Mouse (Mus musculus) liver, embryonic 11.5 days (tissue): ENCODE results near the gene Tjp1. TPM values are rescaled to one million over a fixed set of nuclear protein-coding genes. Genes with fewer than 3 reads are reported as not detected.

Source experiments
- ATAC-seq: fragments of 200-750 bp; cut with Nextera tagmentation; replicated peaks from 2 replicates; pipeline ENCODE4 v1.8.0; 2017; ENCODE audit warnings: moderate number of reproducible peaks, mild to moderate bottlenecking, moderate TSS enrichment, moderate library complexity; ENCODE audit not compliant: low FRiP score
- DNase-seq: peaks from one replicate; pipeline ENCODE4 v3.0.0-alpha.2; 2017; ENCODE audit warnings: low spot score
- H3K27ac ChIP-seq: fragments of 300-500 bp; sonication (generic); 2 replicates; pipeline ENCODE4 v1.5.1; 2014; ENCODE audit warnings: mild to moderate bottlenecking, low read depth, low read length, control low read depth
- H3K27me3 ChIP-seq: fragments of 300-500 bp; sonication (generic); replicated peaks from 2 replicates; pipeline ENCODE4 v1.6.1; 2014; ENCODE audit warnings: low read length, mixed read lengths; ENCODE audit not compliant: control insufficient read depth, insufficient read depth
- H3K36me3 ChIP-seq: fragments of 300-500 bp; sonication (generic); 2 replicates; pipeline ENCODE4 v1.6.1; 2014; ENCODE audit warnings: mild to moderate bottlenecking, low read length, moderate library complexity, mixed read lengths; ENCODE audit not compliant: control insufficient read depth, insufficient read depth
- H3K4me1 ChIP-seq: fragments of 300-500 bp; sonication (generic); replicated peaks from 2 replicates; pipeline ENCODE4 v1.6.1; 2014; ENCODE audit warnings: low read length, mixed read lengths; ENCODE audit not compliant: control insufficient read depth, insufficient read depth
- H3K4me2 ChIP-seq: fragments of 300-500 bp; sonication (generic); 2 replicates; pipeline ENCODE4 v1.6.1; 2014; ENCODE audit warnings: mild to moderate bottlenecking, control low read depth, moderate library complexity
- H3K4me3 ChIP-seq: fragments of 300-500 bp; sonication (generic); 2 replicates; pipeline ENCODE4 v1.5.1; 2014; ENCODE audit warnings: low read depth, low read length, control low read depth
- H3K9ac ChIP-seq: fragments of 300-500 bp; sonication (generic); 2 replicates; pipeline ENCODE4 v1.6.1; 2014; ENCODE audit warnings: low read depth, low read length, control low read depth
- H3K9me3 ChIP-seq: fragments of 300-500 bp; sonication (generic); 2 replicates; pipeline ENCODE4 v1.6.1; 2016; ENCODE audit warnings: low read length, inconsistent platforms, mixed read lengths; ENCODE audit not compliant: control insufficient read depth
- WGBS: fragments of 180-500 bp; shearing (Covaris S2); extraction: QIAGEN DNeasy Blood & Tissue Kit; methylation state at CpG from one replicate; pipeline ENCODE4 v1.1.7; 2014; 5-methylcytosine and 5-hydroxymethylcytosine counted together
- polyA plus RNA-seq: library from polyadenylated mRNA; unstranded; fragments of >200 nt; fragmentation: Nextera tagmentation; extraction: Ambion mirVana; gene quantifications from 2 replicates; pipeline ENCODE4 v1.2.1, GENCODE M21; 2014

Gene Tjp1
- polyA plus RNA-seq, 1 experiment from 2014 or later, result 14.4 TPM

DNA sequence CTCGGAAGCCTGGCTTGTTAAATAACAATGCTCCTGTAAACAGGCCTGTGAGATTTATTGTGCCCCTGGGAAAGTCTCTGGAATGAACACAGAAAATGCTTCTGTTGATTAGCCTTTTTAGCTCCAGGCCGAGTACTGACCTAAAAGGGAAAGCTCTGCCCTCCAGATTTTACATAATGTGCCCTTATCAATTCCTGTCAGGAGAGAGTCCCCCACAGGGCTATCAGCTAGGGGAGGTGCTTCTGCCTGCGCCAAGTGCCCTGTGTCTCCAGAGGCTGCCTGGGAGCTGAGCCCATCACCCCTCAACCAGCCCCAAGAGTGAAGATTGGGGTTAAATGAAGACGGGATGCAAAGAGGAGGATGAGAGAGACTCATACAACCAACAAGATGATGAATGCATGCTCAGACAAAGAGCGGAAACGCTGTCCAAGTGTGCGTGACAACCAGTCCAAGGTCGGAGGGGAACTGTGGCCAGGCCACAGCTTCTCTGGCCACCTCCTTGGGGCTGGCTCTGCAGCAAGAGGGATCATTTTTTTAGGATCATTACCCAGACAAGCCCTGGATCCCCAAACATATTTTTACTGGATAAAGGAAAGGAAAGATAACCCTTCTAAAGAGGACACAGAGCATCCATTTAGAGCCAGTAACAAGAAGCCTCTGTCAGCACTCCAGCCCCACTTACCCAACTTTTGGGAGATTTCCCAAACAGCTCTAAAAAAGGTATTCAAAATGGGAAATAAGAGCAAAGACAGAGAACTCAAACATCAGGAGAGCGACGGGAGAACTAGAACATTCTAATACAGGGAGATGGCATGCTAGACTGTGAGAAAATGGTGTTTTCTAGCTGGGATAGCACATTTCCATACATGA, 110.1 kb downstream of the Tjp1 start:
- 42% methylated on average over 10 of the region's 10 CpGs for WGBS
- Histone ChIP-seq H3K36me3 (no peaks in the 10 kb centered on the region), H3K9me3 (no peaks in the 10 kb centered on the region), H3K27me3 (no peaks in the 10 kb centered on the region), H3K4me1 (no peaks in the 10 kb centered on the region), H3K27ac (no peak overlapping the region), H3K4me2 (no peak overlapping the region), H3K9ac (no peak overlapping the region), H3K4me3 (no peak overlapping the region)
- no peak for DNase-seq
- 0 out of 2 replicates have a peak, but pooled peaks have one; percentile 29 for ATAC-seq

GRCm38 (mm10) chr7:65416506-65416905, 111.1 kb downstream of the Tjp1 start:
- no peaks in the 10 kb centered on the region for H3K27me3 ChIP-seq
- no peak overlapping the region for H3K4me3 ChIP-seq
- DNase-seq (no peak), ATAC-seq (no peak)
- H3K27ac ChIP-seq, result no peak overlapping the region
- no peaks in the 10 kb centered on the region for H3K9me3 ChIP-seq
- no peak overlapping the region for H3K4me2 ChIP-seq
- 64% methylated on average over 3 of the region's 3 CpGs for WGBS
- no peaks in the 10 kb centered on the region for H3K36me3 ChIP-seq
- H3K4me1 ChIP-seq, result no peaks in the 10 kb centered on the region
- no peak overlapping the region for H3K9ac ChIP-seq

DNA sequence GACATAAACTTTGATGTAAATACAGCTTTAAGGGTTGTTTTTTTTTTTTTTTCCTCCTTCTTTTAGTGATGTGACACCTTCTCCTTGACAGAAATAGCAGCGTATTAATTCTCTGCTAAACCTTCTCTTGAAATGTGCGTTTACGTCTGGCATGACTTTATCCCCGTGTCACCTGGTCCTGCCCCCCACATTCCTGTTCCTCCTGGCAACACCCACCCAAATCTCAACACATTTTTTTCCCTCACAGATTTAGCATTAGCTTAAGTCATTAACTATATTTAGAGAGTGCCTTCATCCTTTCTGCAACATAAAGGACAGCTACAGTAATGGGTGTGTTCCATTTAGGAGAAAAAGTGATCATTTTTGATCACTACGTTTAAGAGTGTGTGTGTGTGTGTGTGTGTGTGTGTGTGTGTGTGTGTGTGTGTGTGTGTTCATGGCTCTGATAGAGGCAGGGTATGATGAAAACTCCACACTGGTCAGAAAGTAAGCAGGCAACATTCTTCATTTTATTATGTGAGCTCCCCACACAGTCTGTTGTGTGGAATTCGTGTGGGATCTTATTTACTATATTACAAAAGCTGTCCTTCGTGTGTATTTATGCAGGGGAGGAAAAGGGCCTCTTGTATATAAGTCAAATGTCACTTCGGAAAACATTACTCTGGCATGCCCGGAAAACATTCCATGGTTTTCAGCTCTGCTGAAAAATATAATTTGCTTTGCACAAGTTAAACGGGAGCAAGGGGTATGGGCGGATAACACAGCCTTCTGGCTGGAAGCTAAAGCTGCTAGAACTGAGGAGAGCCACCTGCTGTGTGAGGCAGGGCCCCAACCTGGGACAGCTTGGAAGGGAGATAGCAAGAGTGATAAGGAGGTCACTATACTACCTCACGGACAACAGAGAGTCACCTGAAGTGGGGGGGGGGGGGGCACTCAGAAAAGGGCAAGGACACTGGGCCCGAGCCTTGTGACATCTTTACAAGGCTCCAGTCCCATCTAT, 113.3 kb downstream of the Tjp1 start:
- Histone ChIP-seq H3K27me3 (no peaks in the 10 kb centered on the region), H3K4me3 (no peak overlapping the region), H3K4me2 (no peak overlapping the region), H3K9me3 (no peaks in the 10 kb centered on the region), H3K27ac (no peak overlapping the region), H3K4me1 (no peaks in the 10 kb centered on the region), H3K36me3 (no peaks in the 10 kb centered on the region), H3K9ac (no peak overlapping the region)
- 61% methylated on average over 13 of the region's 13 CpGs for WGBS
- no peak for ATAC-seq
- no peak for DNase-seq

GRCm38 (mm10) chr7:65410668-65411067, 116.9 kb downstream of the Tjp1 start:
- no peak for DNase-seq
- ATAC-seq, result no peak
- Histone ChIP-seq H3K9me3 (no peaks in the 10 kb centered on the region), H3K4me1 (no peaks in the 10 kb centered on the region), H3K4me2 (no peak overlapping the region), H3K9ac (no peak overlapping the region), H3K36me3 (no peaks in the 10 kb centered on the region), H3K27me3 (no peaks in the 10 kb centered on the region), H3K4me3 (no peak overlapping the region), H3K27ac (no peak overlapping the region)
- 38% methylated on average over 7 of the region's 7 CpGs for WGBS

GRCm38 (mm10) chr7:65406427-65406826, 121.2 kb downstream of the Tjp1 start:
- H3K27me3 ChIP-seq, result no peaks in the 10 kb centered on the region
- no peak overlapping the region for H3K9ac ChIP-seq
- H3K4me3 ChIP-seq, result no peak overlapping the region
- no peaks in the 10 kb centered on the region for H3K9me3 ChIP-seq
- no peak overlapping the region for H3K4me2 ChIP-seq
- 69% methylated on average over 3 of the region's 3 CpGs for WGBS
- ATAC-seq (no peak), DNase-seq (no peak)
- H3K4me1 ChIP-seq, result no peaks in the 10 kb centered on the region
- no peak overlapping the region for H3K27ac ChIP-seq
- H3K36me3 ChIP-seq, result no peaks in the 10 kb centered on the region

DNA sequence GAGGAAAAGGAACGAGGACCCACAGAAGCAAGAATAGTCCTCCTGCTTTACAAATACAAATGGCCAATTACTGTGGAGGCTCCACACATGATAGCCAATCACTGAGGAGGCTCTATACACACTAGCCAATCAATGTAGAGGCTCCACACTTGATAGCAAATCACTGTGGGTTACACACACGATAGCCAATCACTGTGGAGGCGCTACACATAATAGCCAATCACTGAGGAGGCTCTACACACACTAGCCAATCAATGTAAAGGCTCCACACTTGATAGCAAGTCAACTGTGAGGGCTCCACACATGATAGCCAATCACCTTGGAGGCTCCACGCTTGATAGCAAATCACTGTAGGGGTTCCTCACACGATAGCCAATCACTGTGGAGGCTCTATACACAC, 125.1 kb downstream of the Tjp1 start:
- WGBS, result 87% methylated on average over 5 of the region's 5 CpGs
- no peak overlapping the region for H3K27ac ChIP-seq
- ATAC-seq, result no peak

DNA sequence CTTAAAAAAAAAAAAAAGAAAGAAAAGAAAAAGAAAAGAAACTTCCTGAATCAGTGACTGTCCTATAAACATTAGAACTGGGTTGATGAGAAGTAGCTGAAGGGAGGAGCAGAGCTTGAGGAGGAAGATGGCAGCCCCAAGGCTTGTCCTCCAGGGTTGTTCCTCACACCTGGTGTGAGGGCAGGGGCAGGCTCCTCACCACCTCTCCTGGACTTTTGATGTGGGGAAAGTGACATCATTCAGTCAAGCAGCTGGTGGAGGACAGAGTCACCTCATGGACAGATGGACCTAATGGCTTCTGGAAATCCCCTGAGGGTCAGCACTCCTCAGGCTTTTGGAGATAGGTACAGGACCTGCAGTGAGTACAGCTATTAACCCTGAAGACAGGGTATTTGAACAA, 126.0 kb downstream of the Tjp1 start:
- Histone ChIP-seq H3K4me3 (no peak overlapping the region), H3K4me1 (no peaks in the 10 kb centered on the region), H3K9me3 (no peaks in the 10 kb centered on the region), H3K36me3 (no peaks in the 10 kb centered on the region), H3K4me2 (no peak overlapping the region), H3K9ac (no peak overlapping the region), H3K27me3 (no peaks in the 10 kb centered on the region), H3K27ac (no peak overlapping the region)
- no peak for DNase-seq
- ATAC-seq, result no peak

More for the DNA sequence above, 125.1 kb downstream of the Tjp1 start:
- Histone ChIP-seq H3K36me3 (no peaks in the 10 kb centered on the region), H3K4me3 (no peak overlapping the region), H3K27me3 (no peaks in the 10 kb centered on the region), H3K9ac (no peak overlapping the region), H3K9me3 (no peaks in the 10 kb centered on the region), H3K4me2 (no peak overlapping the region), H3K4me1 (no peaks in the 10 kb centered on the region)
- no peak for DNase-seq

GRCm38 (mm10) chr7:65395891-65396290, 131.7 kb downstream of the Tjp1 start:
- Histone ChIP-seq H3K4me3 (no peak overlapping the region), H3K4me2 (no peak overlapping the region)
- WGBS, result 80% methylated on average over 4 of the region's 4 CpGs

More at GRCm38 (mm10) chr7:65395891-65396290, 131.7 kb downstream of the Tjp1 start:
- DNase-seq (no peak), ATAC-seq (no peak)
- Histone ChIP-seq H3K9ac (no peak overlapping the region), H3K36me3 (no peaks in the 10 kb centered on the region), H3K4me1 (peaks cover 7% of the 10 kb centered on the region; the same call in 1 of the 2 replicates), H3K9me3 (no peaks in the 10 kb centered on the region), H3K27me3 (peaks cover 8% of the 10 kb centered on the region), H3K27ac (no peak overlapping the region)
